Comparison of ENCODE assay signal across 8 mouse cellular contexts in genomic region chr3:106789930-106790329, GRCm38 (mm10). TPM values are rescaled to one million over a fixed set of nuclear protein-coding genes. Genes with fewer than 3 reads are reported as not detected.
A peak's percentile ranks its signal among the peaks of the same experiment; 100 is the strongest.
DNase-seq lines count a peak whose midpoint lies in the region; ATAC-seq and TF ChIP-seq lines count a peak whose summit lies in the region.

TSS of gene Cd53 (minus strand) at chr3:106790149.

- no peak for ATAC-seq in heart, embryonic 11.5 days (replicated peaks; ENCODE audit: insufficient number of reproducible peaks, low FRiP score, low TSS enrichment)
- peak; percentile 85 for ATAC-seq in monocyte, adult 5-6 weeks (replicated peaks; ENCODE audit: insufficient number of reproducible peaks, low FRiP score, low TSS enrichment, poor library complexity, severe bottlenecking)

- no peaks in the 10 kb centered on the region for H3K9me3 ChIP-seq in heart, embryonic 11.5 days (replicated peaks; ENCODE audit: control insufficient read depth, low read length)
- no peaks in the 10 kb centered on the region for H3K9me3 ChIP-seq in CH12.LX (replicated peaks; ENCODE audit: low read length)

- TF ChIP-seq POLR2A in CH12.LX (IDR thresholded peaks at IDR 0.05; ENCODE audit: low read depth, low read length), result peak; percentile 59

- H3K79me2 ChIP-seq in CH12.LX (replicated peaks; ENCODE audit: control insufficient read depth, extremely low read depth, insufficient read depth, poor library complexity, severe bottlenecking), result peaks cover 36% of the 10 kb centered on the region

- H3K4me2 ChIP-seq in heart, embryonic 11.5 days, result no peak within 1 kb of the TSS
- H3K4me2 ChIP-seq in CH12.LX (ENCODE audit: insufficient read depth, low read depth, poor library complexity, severe bottlenecking), result peak within 1 kb of the TSS; percentile 100; the same call in 1 of the 2 replicates

- dilution Hi-C loops in CH12.LX (cut with MboI; ENCODE audit: extremely low pct_ligation_motif_present, extremely low pct_unique_long_range_greater_than_20kb, low sequenced_read_pairs), result no loop called here

- peak; percentile 16; the same call in 1 of the 2 replicates for TF ChIP-seq RAD21 in CH12.LX (IDR thresholded peaks at IDR 0.05; ENCODE audit: low read depth, low read length)

- no peaks in the 10 kb centered on the region for H3K36me3 ChIP-seq in heart, embryonic 11.5 days (ENCODE audit: control insufficient read depth, insufficient read depth, low read length)
- peaks cover 0 to 2% of the 10 kb centered on the region in 2 experiments for H3K36me3 ChIP-seq in CH12.LX (replicated peaks in 1 of 2; ENCODE audit: control insufficient read depth in 1 of 2, insufficient read depth in 1 of 2, low read length in 1 of 2)

- H3K27ac ChIP-seq in heart, embryonic 11.5 days (ENCODE audit: low read depth, low read length), result no peak within 1 kb of the TSS
- H3K27ac ChIP-seq in CH12.LX (ENCODE audit: insufficient read depth, low read depth), result peak within 1 kb of the TSS; percentile 87

- TF ChIP-seq CTCF in CH12.LX (conservative IDR thresholded peaks at IDR 0.05 in 1 of 2, IDR thresholded peaks at IDR 0.05 in 1 of 2; ENCODE audit: low read depth in 2 of 2, low read length in 2 of 2), result no peak

- no peak within 1 kb of the TSS for H3K9ac ChIP-seq in heart, embryonic 11.5 days (ENCODE audit: low read depth, low read length)
- peak within 1 kb of the TSS; percentile 92 for H3K9ac ChIP-seq in CH12.LX (ENCODE audit: insufficient read depth, low read depth)

- no peak within 1 kb of the TSS for H3K4me3 ChIP-seq in heart, embryonic 11.5 days (ENCODE audit: low read depth, low read length)
- H3K4me3 ChIP-seq in CH12.LX (replicated peaks in 1 of 3; ENCODE audit: low read depth in 2 of 3, low read length in 2 of 3, poor library complexity in 1 of 3), result peak within 1 kb of the TSS; percentile 57 to 82 (median 64)

- WGBS in heart, embryonic 11.5 days (ENCODE audit: insufficient replicate concordance), result 62% methylated on average over 2 of the region's 2 CpGs

- H3K4me1 ChIP-seq in heart, embryonic 11.5 days (ENCODE audit: control insufficient read depth, insufficient read depth, low read length), result no peaks in the 10 kb centered on the region
- peaks cover 0 to 26% of the 10 kb centered on the region in 2 experiments; a peak in 2 of 4 replicates for H3K4me1 ChIP-seq in CH12.LX (ENCODE audit: control insufficient read depth in 1 of 2, insufficient read depth in 2 of 2)

- TF ChIP-seq EP300 in CH12.LX (IDR thresholded peaks at IDR 0.05; ENCODE audit: low read length), result peak; percentile 100

- no peaks in the 10 kb centered on the region for H3K27me3 ChIP-seq in heart, embryonic 11.5 days (ENCODE audit: control insufficient read depth, insufficient read depth, low read length)
- H3K27me3 ChIP-seq in CH12.LX (replicated peaks), result no peaks in the 10 kb centered on the region

- DNase-seq in heart, adult 9 months (ENCODE audit: low spot score in 2 of 2), result peak; percentile 5 to 61
- DNase-seq in CH12.LX (ENCODE audit: extremely low read depth), result peak; percentile 90
- peak; percentile 86 for DNase-seq in induced T-regulatory cell, adult 2 months (ENCODE audit: low read depth)
- no peak for DNase-seq in ovary, postnatal 10 days (ENCODE audit: low spot score)
- no peak for DNase-seq in right cerebral cortex, adult 2 months (ENCODE audit: low spot score in 2 of 2)
- no peak for DNase-seq in adipocyte (ENCODE audit: low spot score)

- in situ Hi-C loops in CH12.LX (cut with MboI; ENCODE audit: low pct_ligation_motif_present, low pct_unique_long_range_greater_than_20kb, low sequenced_read_pairs), result no loop called here

TF ChIP-seq in CH12.LX, 34 proteins besides CTCF, POLR2A, EP300 and RAD21:
- TF ChIP-seq CHD1 (IDR thresholded peaks at IDR 0.05; ENCODE audit: low read depth, low read length) (peak; percentile 59; the same call in 1 of the 2 replicates), ETS1 (conservative IDR thresholded peaks at IDR 0.05; ENCODE audit: low read depth, low read length) (peak; percentile 90), PAX5 (IDR thresholded peaks at IDR 0.05; ENCODE audit: low read length) (no peak), MAX (IDR thresholded peaks at IDR 0.05; ENCODE audit: low read length) (peak; percentile 63; the same call in 1 of the 2 replicates), SIN3A (IDR thresholded peaks at IDR 0.05; ENCODE audit: low read length) (peak; percentile 89), IRF4 (IDR thresholded peaks at IDR 0.05; ENCODE audit: low read depth, low read length) (peak; percentile 99), CHD2 (IDR thresholded peaks at IDR 0.05; ENCODE audit: low read length) (peak; percentile 79), MAZ (IDR thresholded peaks at IDR 0.05; ENCODE audit: low read depth, low read length) (no peak; the same call in 1 of the 2 replicates), ZC3H11A (IDR thresholded peaks at IDR 0.05; ENCODE audit: low read depth, low read length) (no peak), TBP (conservative IDR thresholded peaks at IDR 0.05; ENCODE audit: low read depth, low read length) (peak; percentile 89), MEF2A (IDR thresholded peaks at IDR 0.05; ENCODE audit: borderline replicate concordance, low read depth, low read length) (peak; percentile 96), KAT2A (IDR thresholded peaks at IDR 0.05; ENCODE audit: insufficient replicate concordance, low read length) (no peak), NRF1 (IDR thresholded peaks at IDR 0.05; ENCODE audit: low read depth, low read length) (0 out of 2 replicates have a peak, but pooled peaks have one; percentile 23), USF2 (conservative IDR thresholded peaks at IDR 0.05; ENCODE audit: low read depth, low read length) (no peak), MAFK (IDR thresholded peaks at IDR 0.05; ENCODE audit: insufficient replicate concordance, low read length) (peak; percentile 78), RCOR1 (conservative IDR thresholded peaks at IDR 0.05; ENCODE audit: low read depth, low read length) (peak; percentile 97), TCF12 (IDR thresholded peaks at IDR 0.05; ENCODE audit: low read depth, low read length) (peak; percentile 83), HCFC1 (IDR thresholded peaks at IDR 0.05; ENCODE audit: low read depth, low read length) (no peak; the same call in 1 of the 2 replicates), ZMIZ1 (IDR thresholded peaks at IDR 0.05; ENCODE audit: low read depth, low read length) (peak; percentile 84), JUND (conservative IDR thresholded peaks at IDR 0.05; ENCODE audit: low read depth, low read length) (peak; percentile 73; the same call in 1 of the 2 replicates), ZNF384 (IDR thresholded peaks at IDR 0.05; ENCODE audit: low read depth, low read length) (peak; percentile 92), UBTF (IDR thresholded peaks at IDR 0.05; ENCODE audit: low read depth, low read length) (no peak), ELF1 (IDR thresholded peaks at IDR 0.05; ENCODE audit: low read depth, low read length) (peak; percentile 76), E2F4 (IDR thresholded peaks at IDR 0.05; ENCODE audit: insufficient replicate concordance, low read depth, low read length) (0 out of 2 replicates have a peak, but pooled peaks have one; percentile 31), MXI1 (IDR thresholded peaks at IDR 0.05; ENCODE audit: low read depth, low read length) (peak; percentile 75; the same call in 1 of the 2 replicates), POLR2AphosphoS2 (IDR thresholded peaks at IDR 0.05; ENCODE audit: low read depth, low read length) (peak; percentile 39; the same call in 1 of the 2 replicates), BHLHE40 (IDR thresholded peaks at IDR 0.05; ENCODE audit: low read depth, low read length) (peak; percentile 61), GABPA (IDR thresholded peaks at IDR 0.05; ENCODE audit: insufficient replicate concordance, low read depth, low read length) (no peak), USF1 (IDR thresholded peaks at IDR 0.05; ENCODE audit: low read depth, low read length) (no peak), NELFE (IDR thresholded peaks at IDR 0.05; ENCODE audit: low read depth, low read length) (peak; percentile 65), ZKSCAN1 (IDR thresholded peaks at IDR 0.05; ENCODE audit: borderline replicate concordance, low read depth, low read length) (no peak), JUN (IDR thresholded peaks at IDR 0.05; ENCODE audit: insufficient read depth, low read depth, low read length) (peak; percentile 72), MYC (IDR thresholded peaks at IDR 0.05; ENCODE audit: low read depth, low read length) (peak; percentile 78), SMC3 (IDR thresholded peaks at IDR 0.05; ENCODE audit: low read depth, low read length) (0 out of 2 replicates have a peak, but pooled peaks have one; percentile 10)

RNA-seq across cellular contexts. Expression of gene Cd53, which starts in this region (rescaled TPM):
- 2.9 and 3.1 TPM in 2 replicates for polyA plus RNA-seq in heart, embryonic 11.5 days (2014; fragmentation: Nextera tagmentation; extraction: Ambion mirVana)
- 82.1 and 82.5 TPM in 2 replicates for total RNA-seq in CH12.LX (2012; rRNA removed)
- total RNA-seq in CH12.LX (2014; rRNA removed), result 450 and 467 TPM in 2 replicates
- polyA plus RNA-seq in CH12.LX (2012; ENCODE audit: insufficient read length, low read depth), result 169 and 196 TPM in 2 replicates
- total RNA-seq in monocyte, adult 5-6 weeks (2017), result 802 to 1,218 TPM (median 1,102 TPM) in 3 replicates

Comparison
In these comparisons a context has a peak if more than half of its experiments do, and no peak if none do; other contexts are left out.
1. RNA of gene Cd53 (polyA plus RNA-seq): 169 to 196 TPM in CH12.LX; 2.9 to 3.1 TPM in heart, embryonic 11.5 days; every median in the first group is over 10 times any median in the second.
2. DNase-seq: peak in heart, adult 9 months (2 of 2), CH12.LX (single experiment) and induced T-regulatory cell, adult 2 months (single experiment); none in ovary, postnatal 10 days (single experiment), right cerebral cortex, adult 2 months (0 of 2) and adipocyte (single experiment).